Mouse (Mus musculus): ENCODE measurements around the gene D130043K22Rik.
"Not testable (repeated sequence)": the region's sequence is repeated elsewhere in the genome, so short reads cannot be mapped to it uniquely, and the experiment has no call there.

D130043K22Rik gene

GRCm38 (mm10) chr13:24831353-24832130 lies 13.4 kb upstream of the D130043K22Rik start, which contains the start of the genes Acot13 and Tdp2:
Acot13 (minus strand) TSS chr13:24831540.
Tdp2 (plus strand) TSS chr13:24831679.
- peak; percentile 93 for DNase-seq (ENCODE audit: low spot score)

DNA sequence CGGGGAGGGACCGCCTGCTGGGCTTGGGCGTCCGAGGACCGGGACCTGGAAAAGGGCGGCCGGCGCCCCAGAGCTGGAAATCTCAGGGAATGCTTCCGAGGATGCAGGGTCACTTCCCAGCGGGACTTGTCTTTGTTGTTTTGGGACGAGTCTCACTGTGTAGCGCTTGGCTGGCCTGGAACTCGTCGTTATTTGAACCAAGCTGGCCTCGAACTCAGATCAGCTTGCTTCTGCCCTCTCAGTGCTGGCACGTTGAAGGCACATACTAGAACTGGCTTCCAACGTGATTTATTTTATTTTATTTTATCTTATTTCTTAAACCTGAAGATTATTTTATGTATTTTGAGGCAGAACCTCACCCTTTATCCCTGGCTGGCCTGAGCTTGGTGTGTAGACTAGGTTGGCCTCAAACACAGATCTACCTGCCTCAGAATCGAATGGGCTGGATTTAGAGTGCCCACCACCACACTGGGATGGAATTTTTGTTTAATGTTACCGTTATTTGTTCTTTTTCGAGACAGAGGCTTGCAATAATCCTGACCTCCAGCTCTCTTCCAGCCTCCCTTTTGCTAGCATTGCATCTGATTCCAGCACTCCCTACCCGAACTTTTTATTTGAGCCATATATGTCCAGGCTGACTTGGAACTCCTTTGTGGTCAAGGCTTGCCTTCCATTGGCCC lies 12.7 kb upstream of the D130043K22Rik start:
- DNase-seq (ENCODE audit: low spot score), result no peak

- DNase-seq (ENCODE audit: low spot score), result no peak
These were observed 12.2 kb upstream of the D130043K22Rik start for GRCm38 (mm10) chr13:24832811-24833155.

DNA sequence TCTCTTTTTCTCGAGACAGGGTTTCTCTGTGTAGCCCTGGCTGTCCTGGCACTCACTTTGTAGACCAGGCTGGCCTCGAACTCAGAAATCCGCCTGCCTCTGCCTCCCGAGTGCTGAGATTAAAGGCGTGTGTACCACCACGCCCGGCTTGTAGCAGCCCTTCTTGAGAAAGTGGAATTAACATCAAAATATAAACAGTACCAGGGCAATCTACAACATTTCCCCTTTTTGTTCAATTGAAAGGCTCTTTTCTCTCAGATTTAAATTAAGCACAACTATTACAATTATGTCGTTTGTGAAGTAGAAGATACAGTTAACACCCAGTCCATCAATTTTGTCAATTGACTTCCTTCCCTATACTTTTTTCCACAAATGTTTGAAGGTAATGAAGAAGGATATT lies 7.2 kb upstream of the D130043K22Rik start:
- DNase-seq (ENCODE audit: low spot score), result not testable (repeated sequence)

DNA sequence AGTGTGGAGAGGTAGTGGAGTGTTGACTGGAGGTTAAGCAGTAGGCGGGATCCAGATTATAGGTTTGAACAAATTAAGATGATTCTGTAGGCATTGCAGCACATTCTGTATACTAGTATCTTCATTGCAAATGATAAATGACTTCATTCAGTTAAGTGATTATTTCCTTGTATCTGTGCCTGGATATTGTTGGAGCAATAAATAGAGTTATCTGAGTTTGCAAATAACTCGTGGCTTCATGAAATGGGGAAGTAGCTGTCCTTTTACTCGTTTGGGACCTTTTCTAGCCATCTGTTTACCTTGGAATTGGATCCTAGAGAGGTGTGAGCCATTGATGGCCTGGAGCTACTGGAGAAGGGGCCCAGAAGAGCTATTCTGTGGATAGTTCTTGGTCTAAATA lies 5.1 kb upstream of the D130043K22Rik start:
- DNase-seq (ENCODE audit: low spot score), result no peak

- DNase-seq (ENCODE audit: low spot score), result no peak
These were observed 3.2 kb upstream of the D130043K22Rik start for GRCm38 (mm10) chr13:24841702-24842101.

DNA sequence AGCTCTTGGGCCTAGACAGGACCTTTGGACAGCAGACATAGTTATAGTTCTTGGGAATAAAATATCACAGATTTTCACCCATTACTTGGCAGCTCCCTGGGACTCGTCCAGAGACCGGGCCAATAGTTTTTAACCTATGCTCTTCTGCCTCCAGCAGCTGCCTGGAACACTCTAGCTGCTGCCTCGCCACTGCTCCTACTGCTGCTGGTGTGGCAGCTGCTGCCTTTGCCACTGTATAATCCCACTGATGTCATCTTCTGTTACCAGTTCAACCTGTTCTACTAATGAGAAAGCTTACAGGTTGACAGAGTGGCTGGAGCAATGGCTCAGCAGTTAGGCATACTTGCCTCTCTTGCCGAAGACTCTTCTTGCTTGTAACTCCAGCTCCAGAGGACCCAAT lies 4.4 kb downstream of the D130043K22Rik start:
- no peak for DNase-seq (ENCODE audit: low spot score)

DNA sequence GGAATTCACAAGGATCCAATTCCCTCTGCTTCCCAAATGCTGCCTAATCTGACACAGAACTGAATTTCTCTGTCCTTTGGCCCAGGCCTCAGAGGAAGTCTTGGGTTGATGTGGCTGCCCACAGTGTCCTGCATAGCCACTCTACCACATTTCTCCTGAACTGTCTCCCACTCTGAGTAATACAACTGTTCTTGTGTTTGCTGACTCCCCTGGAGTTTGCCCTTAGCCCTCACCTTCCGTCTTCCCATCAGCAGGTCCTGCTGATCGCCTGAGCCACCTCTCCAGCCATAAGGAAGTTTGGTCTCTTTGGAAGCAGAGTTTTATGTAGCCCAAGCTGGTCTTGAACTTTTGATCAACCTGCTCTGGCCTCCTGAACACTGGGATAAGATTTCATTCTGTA lies 7.1 kb downstream of the D130043K22Rik start:
- no peak for DNase-seq (ENCODE audit: low spot score)

GRCm38 (mm10) chr13:24852570-24852969 lies 7.6 kb downstream of the D130043K22Rik start:
- no peak for DNase-seq (ENCODE audit: low spot score)

DNA sequence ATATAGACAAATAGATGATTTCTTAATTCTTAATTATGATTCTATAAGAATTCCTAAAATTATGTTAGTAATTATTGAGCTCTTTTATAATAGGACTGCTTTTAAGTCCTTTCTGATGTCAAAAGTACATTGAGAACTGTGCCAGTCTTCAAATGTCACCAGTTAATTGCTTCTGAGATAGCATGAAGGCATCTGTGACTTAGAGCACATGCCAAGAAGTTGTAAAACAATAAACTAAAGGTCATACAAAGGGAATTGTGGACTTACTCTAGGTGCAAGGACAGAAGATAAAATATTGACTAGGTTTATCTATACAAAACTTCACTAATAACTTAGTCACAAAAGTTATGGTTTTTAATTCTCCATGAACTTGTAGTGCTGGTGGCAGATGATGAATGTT lies 14.2 kb downstream of the D130043K22Rik start:
- DNase-seq (ENCODE audit: low spot score), result no peak

GRCm38 (mm10) chr13:24861084-24861483 lies 16.1 kb downstream of the D130043K22Rik start:
- DNase-seq (ENCODE audit: low spot score), result no peak

- DNase-seq (ENCODE audit: low spot score), result no peak
These were observed 17.1 kb downstream of the D130043K22Rik start for GRCm38 (mm10) chr13:24862021-24862420.

DNA sequence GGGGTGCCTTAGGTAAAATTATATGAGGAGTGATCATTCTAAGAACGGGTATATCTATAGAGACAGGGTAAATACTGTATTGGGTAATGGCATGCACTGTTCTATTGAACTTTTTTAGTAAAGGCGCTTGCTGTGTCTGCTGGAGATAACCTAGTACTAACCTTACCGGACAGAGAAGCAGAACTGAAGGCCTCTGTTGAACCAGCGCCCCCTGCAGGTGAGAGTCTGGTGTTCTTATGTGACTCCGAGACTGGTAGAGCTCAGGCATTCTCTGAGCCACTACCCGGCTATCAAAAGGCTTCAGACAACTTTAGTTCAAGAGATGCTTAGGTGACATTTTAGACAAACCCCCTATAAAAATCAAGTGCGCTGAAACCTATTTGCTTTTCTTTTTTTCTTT lies 17.6 kb downstream of the D130043K22Rik start:
- DNase-seq (ENCODE audit: low spot score), result peak; percentile 62

GRCm38 (mm10) chr13:24866430-24867402 lies 21.8 kb downstream of the D130043K22Rik start:
- no peak for DNase-seq (ENCODE audit: low spot score)

GRCm38 (mm10) chr13:24867789-24868188 lies 22.9 kb downstream of the D130043K22Rik start:
- no peak for DNase-seq (ENCODE audit: low spot score)

DNA sequence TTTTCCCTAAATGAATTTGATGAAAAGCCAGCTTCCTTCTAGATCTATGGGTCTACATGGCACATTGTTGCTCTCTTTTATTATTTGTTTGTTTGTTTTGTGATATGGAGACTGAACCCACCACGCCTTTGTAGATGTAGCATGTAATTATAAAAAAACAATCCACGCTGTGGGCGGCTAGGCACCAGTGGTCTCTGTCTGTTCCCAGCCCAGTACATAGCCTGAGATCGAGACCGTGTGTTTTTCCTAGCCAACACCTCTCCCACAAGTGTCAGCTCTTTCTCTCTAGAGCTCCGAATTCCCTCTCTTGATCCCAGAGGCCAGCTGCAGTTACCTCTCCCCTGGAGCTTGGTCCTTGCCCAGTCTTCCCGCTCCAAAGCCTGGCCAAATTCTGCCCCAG lies 23.3 kb downstream of the D130043K22Rik start:
- no peak for DNase-seq (ENCODE audit: low spot score)

DNA sequence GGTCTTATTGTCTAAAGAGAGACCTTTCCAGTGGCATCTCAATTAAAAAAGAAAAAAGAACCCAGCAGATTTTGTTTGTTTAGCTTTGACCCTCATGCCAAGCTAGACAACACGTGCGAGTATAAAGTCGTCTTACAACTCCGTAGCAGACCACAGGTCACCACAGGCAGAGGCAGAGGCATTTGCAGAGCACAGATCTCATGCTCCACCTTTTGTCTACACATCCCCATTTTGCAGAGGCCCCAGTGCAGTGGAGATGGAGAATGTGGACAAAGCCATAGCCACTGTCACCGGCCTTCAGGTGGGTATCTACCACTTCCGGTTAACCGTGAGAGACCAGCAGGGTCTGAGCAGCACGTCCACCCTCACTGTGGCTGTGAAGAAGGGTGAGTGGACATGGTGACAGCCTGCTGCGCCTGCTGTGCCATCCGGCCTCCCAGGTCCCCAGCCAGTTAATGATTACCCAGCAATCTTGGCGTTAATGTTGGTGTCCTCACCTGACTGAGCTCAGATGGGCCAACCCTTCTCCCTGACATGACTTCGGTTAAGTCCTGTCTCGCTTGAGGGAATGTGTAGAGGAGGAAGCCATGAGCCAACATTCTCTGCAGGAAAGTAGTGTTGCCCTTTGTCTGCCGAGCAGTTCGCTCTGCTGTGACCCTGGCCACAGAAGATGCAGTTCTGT lies 34.6 kb downstream of the D130043K22Rik start:
- DNase-seq (ENCODE audit: low spot score), result no peak

DNA sequence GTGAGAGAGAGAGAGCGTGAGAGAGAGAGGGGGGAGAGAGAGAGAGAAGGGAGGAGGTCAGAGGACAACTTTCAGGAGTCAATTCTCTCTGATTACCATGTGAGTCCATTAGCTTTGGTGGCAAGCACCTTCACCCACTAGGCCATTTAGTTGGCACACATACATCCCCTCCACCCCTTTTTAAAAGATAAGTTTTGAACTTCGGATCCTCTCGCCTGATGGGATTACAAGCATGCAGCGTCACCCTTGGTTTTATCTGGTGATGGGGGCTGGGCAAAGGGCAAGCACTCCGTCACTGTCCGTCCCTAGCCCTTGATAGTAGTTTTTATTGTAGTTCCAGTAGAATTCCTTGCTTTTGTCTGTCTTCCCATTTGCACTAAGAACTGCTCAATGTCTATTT lies 35.3 kb downstream of the D130043K22Rik start:
- DNase-seq (ENCODE audit: low spot score), result no peak

DNA sequence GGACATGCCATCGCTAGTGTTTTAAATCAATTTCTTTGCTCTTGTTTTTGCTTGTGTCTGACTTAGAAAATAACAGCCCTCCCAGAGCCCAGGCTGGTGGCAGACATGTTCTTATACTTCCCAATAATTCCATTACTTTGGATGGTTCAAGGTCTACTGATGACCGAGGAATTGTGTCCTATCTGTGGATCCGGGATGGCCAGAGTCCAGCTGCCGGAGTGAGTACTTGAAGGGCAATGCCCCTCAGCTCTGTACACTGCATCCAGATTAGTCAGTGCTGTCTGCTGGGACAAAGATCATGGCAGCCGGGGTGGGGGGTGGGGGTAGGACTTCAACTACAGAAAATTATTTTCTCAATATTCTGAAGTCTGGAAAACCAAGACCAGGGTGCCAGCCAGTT lies 35.8 kb downstream of the D130043K22Rik start:
- no peak for DNase-seq (ENCODE audit: low spot score)

DNA sequence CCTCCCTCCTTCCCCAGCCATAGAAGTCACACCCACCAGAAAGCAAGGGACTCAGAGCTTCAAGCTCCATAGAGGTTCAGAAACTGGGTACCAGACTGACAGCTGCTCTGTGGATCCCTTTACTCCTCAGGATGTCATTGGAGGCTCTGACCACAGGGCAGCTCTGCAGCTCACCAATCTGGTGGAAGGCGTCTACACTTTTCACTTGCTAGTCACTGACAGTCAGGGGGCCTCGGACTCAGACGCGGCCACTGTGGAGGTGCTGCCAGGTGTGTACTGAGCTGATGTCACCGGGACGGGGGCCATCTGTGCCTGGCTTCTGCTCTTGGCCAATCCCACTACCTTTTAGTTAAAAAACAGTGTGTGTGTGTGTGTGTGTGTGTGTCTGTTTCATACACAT lies 37.5 kb downstream of the D130043K22Rik start:
- no peak for DNase-seq (ENCODE audit: low spot score)

GRCm38 (mm10) chr13:24889554-24889953 lies 44.6 kb downstream of the D130043K22Rik start:
- no peak for DNase-seq (ENCODE audit: low spot score)

- no peak for DNase-seq (ENCODE audit: low spot score)
These were observed 47.6 kb downstream of the D130043K22Rik start for GRCm38 (mm10) chr13:24892516-24892915.

All from layer of hippocampus, adult 11-12 months (tissue).